Mouse (Mus musculus) naive thymus-derived CD4-positive, alpha-beta T cell, adult 5 months (primary cell): ENCODE measurements around the gene Gm8257. TPM values are rescaled to one million over a fixed set of nuclear protein-coding genes. Genes with fewer than 3 reads are reported as not detected.

ENCODE experiments used
- polyA plus RNA-seq: library from polyadenylated mRNA; unstranded; fragments of 100-300 nt; shearing (Covaris generic); gene quantifications from one replicate; pipeline ENCODE4 v1.2.1, GENCODE M21; 2017

The Gm8257 gene
- polyA plus RNA-seq: not detected

DNA sequence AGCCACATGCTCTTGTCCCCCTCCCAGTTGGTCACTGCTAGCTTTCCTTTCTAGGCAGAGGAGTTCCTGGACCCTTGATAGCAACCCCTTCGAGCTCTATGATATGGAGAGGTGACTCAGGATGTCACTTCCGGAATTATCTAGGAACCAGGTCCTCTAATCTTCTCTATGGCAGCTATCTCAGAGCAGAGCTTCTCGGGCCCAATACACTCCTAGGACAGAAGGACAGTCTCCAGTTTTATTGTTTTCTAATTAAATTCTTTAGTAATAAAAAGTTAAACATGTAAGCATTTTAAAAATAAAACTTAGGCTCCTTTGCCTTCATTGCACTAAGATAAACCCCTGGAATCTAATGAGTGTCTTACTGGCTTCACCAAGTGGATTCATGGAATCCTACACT lies at the start of gene Gm8257:
TSS of gene Gm8257 (minus strand) at position 101 of the 400 bp plus-strand sequence.

DNA sequence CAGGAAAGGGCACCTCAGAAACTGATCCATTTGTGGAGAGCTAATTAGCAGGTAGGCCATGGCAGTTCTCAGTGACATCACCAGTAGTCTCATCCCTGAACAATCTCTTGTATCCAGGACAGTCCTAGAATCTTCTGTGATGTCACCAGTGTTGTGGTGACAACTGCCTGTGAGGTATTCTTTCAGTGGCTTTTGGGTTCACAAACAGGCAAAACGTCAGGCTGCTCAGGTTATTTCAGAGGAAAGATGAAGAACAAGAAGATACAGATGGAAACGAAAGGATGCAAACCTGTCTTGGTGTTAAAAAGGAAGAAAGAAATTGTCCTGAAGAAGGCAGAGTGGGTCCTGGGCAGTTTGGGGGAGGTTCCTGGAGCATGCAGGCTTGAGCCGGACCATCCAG lies 44.0 kb upstream of the Gm8257 start, which contains the start of gene Gm8267:
TSS of gene Gm8267 (minus strand) at position 101 of the 400 bp plus-strand sequence.

DNA sequence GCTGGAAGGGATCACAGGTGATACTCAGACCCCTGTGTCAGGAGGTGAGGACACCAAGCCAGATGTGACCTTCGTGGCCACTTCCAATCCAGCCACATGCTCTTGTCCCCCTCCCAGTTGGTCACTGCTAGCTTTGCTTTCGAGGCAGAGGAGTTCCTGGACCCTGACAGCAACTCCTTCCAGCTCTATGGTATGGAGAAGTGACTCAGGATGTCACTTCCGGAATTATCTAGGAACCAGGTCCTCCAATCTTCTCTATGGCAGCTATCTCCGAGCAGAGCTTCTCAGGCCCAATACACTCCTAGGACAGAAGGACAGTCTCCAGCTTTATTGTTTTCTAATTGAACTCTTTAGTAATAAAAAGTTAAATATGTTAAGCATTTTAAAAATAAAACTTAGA lies 78.5 kb downstream of the Gm8257 start, which contains the start of gene Gm5624:
TSS of gene Gm5624 (minus strand) at position 202 of the 400 bp plus-strand sequence.

Other genes with a start within 250 kb of the Gm8257 start
- gene BC061237, start 214.0 kb downstream of the Gm8257 start, polyA plus RNA-seq: not detected
- not detected for gene Gm17093, start 188.2 kb downstream of the Gm8257 start, polyA plus RNA-seq
- not detected for gene Gm8247, start 123.3 kb downstream of the Gm8257 start, polyA plus RNA-seq
- gene Gm5624, start 78.5 kb downstream of the Gm8257 start, polyA plus RNA-seq: not detected
- 1.1 TPM for gene Gm8267, start 43.9 kb upstream of the Gm8257 start, polyA plus RNA-seq
- gene Ptgdr, start 152.9 kb upstream of the Gm8257 start, polyA plus RNA-seq: not detected